Mouse (Mus musculus) left cerebral cortex, adult 18-20 months (tissue): ENCODE measurements around the gene Etv6. TPM values are rescaled to one million over a fixed set of nuclear protein-coding genes. Genes with fewer than 3 reads are reported as not detected.

Experiments
- DNase-seq, 2 experiments: peaks; one replicate each; pipeline ENCODE4 v3.0.0; 2021 to 2022; ENCODE audit warnings: low spot score in 2 of 2, mixed read lengths in 1 of 2
- total RNA-seq, 2 experiments: library from RNA; stranded (reverse); gene quantifications; 2 replicates each; pipeline ENCODE4 v1.2.3; 2021

Gene Etv6
- total RNA-seq, 2 experiments from 2014 or later = 15.3 to 18.6 TPM

DNA sequence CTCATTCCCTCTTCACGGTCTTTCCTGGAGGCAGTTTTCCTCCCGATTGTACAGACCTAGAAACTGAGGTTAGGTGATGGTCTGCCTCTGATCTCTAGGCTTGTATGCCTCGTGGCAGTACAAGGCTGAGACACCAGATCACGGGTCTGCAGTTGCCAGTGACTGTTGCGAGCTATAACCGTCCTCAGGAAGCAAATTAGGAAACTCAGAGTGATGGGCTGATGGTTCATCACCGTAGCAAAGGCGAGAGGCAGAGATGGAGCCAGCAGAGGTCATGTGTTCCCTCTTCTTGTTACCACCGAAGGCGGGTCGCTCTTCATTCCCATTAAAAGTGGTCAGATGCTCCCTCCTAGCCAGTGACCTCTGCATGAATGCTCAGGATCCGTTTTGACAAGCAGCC lies 6.4 kb downstream of the Etv6 start:
- DNase-seq = no peak

DNA sequence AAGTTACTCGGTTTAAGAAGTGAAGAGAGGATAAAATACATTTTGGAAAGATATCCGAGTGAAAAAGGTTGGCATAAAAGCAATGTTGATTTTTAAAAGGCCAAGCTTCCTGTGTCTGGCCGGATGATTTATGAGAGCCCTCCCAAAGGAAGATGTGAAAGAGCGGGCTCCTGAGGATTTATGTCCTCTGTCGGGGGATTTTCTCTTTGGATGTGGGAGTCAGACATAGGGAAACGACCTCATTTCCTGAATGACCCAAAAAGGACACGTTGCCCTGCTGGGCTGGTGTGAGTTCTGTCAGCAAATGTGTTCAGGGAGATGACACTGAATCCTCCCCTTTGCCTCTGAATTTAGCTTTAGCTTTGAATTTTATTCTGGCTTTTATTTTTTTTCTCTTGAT lies 8.0 kb downstream of the Etv6 start:
- DNase-seq = no peak

DNA sequence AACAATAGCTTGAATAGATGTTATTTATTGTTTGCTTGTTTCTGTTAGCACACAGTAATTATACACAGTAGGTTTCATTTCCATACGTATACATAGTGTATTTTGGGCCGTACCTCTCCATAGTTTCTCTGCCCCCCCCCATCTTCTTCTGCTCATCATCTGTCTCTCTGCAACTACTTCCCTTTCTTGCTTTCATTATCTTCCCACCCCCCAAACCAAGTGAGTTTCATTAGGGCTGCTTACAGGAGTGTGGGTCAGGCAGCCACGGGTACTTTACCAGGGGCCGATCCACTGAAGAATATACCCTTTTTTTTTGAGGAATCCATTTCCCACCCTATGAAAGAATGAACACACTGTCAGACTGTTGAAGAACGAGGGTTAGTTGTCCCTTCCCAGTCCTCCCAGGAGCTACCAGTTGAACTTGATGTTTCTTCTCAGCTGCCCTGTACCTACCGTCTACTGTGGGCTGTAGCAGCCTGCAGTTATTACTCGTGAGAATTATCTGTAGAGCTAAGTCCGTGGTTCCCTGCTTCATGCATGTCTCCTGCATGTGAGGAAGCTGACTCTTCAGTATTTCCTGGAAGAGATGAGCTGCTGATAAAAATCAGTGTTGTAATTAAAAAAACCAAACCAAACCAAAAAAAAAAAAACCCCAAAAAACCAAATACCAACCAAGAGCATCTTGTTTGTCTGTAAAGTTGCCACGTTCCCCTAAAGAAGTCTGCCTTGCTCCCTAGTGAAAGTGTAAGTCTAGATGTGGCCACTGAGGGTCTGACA lies 9.8 kb downstream of the Etv6 start:
- DNase-seq = no peak

DNA sequence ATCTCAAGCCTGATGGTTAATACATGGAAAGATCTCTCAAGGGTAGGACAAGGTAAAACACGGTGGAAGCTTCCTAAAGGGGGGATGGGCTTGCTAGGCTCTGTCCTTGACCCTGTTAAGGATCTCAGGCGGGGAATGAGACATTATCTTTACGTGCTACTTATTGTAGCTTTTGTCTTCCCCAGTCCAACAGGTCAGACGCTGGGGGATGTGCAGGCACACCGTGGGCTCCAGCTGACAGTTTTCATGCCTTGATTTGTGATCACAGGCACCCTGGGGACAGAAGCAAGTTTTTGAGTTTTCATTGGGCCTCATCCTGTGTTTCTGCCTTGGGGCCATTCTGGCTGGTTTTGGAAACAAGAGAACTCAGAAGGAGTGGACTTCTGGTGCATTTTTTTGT lies 10.6 kb downstream of the Etv6 start:
- no peak for DNase-seq

DNA sequence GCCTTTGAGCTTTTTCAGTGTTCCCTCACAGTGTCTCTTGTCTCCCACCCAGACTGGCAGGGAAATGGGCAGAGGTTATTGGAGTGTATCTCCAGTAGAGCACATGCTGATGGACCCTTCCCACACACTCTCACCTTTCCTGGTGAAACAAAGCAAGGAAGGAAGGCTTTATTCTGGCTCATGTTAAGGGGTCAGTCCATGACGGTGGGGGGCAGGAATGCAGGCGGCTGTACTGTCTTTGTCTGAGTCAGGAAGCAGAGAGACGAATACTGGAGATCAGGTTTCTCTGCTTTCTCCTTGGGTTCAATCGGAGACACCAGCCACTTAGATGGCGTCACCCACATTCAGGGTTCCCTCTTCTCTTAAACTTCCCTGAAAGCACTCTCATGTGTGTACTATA lies 11.7 kb downstream of the Etv6 start:
- no peak for DNase-seq

DNA sequence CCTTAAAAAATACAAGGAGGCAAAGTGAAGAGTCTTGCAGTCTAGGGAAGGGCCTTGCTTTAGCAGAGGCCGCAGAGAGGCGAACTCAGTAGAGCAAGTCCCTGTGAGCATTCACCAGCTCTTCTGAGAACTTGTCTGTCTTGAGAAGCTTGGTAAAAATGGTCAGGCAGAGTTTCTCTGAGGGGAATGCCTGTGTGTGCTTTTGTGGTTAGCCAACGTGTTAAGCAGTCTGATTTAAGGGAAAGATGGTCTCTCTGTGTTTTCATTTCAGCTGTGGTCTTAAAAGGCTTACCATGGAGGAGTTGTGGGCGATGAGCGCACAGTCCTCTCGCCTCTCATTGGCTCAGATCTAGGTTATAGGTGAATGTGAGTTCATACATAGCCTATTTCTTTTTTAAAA lies 12.5 kb downstream of the Etv6 start:
- no peak for DNase-seq

DNA sequence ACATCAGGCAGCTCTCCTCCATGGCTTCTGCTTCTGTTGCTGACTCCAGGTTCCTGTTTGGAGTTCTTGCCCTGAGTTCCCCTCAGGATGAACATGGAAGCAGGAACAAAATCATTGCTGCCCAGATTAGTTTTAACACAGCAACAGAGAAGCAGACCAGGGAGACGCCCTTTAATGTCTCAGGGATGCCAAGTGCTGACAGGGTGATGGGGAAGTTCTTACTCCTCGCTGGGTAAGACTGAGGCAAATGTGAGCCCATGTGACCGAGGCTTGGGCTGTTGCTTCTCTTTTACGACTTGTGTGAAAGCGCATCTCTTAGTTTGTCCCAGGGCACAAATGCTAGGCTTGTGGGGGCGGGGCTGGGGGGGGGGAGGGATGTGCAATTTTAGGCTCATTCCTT lies 13.5 kb downstream of the Etv6 start:
- no peak for DNase-seq

DNA sequence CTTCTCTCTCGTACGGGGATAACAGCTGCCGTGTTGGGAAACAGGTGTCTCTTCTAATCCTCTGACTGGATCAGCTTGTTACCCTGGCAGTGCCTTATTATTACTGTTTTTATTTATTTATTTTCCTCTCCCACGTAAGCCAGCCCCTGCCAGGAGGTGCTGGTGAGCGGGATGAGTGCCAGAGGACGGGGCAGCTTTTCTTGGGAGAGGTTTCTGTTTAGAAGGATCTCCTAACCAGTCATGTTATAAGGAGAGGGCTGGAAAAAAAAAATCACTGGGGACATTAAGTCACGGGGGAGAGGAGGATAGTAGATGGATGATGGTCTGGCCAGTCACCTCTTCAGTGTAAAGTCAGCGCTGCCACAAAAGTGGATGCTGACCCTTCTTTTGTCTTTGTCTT lies 15.0 kb downstream of the Etv6 start:
- DNase-seq = no peak

DNA sequence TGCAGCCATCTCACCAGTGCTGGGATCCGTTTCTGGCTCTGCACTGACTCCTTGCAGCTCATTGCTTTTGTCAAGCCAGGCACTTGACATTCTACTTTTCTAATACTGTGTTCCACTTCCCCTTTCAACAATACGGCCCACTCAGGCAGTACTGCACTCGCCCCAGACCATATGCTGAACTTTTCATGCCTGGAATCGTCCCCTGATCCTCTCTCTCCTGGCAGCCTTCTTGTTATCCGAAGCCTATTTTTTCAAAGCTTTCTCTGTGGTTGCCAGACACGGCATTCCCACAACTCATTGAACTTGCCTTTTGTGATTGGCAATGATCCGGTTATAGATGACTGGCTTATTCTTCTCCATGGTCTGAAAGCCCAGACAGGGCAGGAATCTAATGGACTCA lies 16.4 kb downstream of the Etv6 start:
- DNase-seq = no peak

DNA sequence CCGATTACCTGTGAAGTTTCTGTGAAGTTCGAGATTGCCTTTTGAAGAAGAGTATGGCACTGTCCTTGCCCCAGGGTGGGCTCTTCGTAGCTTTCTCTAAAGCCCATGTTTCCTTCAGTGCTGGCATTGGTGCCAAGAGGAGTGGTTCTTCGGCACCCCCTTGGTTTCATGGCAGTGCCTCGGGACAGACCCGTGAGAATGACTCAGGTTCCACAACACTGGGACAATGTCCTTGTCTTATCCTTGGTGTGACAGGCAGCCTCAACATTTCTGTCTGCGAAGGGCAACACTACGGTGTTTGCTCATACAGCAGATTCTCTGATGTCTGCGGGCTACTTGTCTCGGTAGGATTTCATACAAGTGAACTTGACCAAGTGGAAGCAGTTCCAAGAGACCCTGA lies 17.6 kb downstream of the Etv6 start:
- DNase-seq = no peak

DNA sequence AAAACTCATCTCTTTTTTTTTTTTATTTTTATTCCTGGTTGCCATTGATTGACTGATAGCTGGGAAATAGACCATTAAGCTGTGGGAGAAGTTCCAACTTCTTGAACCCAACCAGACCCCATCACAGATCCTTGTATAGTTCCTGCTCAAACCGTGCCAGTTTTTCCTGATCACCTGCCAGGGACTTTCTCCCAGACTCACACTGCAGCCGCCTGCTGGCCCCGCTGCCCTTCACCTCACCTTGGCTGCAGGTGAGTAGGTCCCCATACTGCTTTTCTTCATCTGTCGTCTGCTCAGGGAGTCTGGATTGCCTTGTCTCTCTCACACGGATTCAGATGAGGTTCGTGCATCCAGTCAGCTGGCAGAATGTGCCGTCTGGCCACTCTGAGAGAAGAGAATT lies 18.1 kb downstream of the Etv6 start:
- no peak for DNase-seq

DNA sequence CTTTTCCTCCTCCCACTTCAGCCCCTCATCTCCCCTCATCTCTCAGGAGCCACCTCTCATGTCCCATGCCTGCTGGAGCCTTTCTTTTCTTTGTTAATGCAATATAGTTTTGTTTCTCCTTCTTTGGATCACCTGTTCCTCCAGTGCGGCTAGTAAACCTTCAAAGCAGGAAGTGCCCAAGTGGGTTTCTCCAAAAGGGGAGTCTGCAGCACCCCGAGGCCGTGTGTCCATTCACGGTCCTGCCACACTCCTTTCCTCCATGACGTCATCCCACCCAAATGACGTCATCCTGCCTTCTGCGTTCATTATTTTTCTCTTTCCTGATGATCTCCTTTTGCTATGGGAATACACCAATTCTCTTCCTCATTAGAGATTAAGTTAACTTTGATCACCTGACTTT lies 20.1 kb downstream of the Etv6 start:
- no peak for DNase-seq

DNA sequence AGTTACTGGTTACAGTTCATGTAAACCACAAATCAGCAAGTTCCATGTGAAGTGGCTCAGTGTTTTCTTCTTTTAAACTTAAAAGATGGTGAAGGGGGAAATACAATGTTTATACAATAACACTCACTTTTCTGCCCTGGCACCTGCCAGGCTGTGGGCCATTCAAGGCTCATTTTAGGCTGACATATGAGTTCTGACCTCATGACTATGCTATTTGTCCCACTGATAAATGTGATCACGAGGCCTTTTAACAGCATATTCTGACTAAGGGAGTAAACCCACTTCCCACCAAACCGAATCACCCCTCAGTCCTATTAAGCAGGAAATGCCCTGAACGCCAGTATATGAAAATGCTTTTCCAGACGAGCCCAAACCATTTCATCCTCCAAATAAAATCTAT lies 23.0 kb downstream of the Etv6 start:
- DNase-seq = no peak

DNA sequence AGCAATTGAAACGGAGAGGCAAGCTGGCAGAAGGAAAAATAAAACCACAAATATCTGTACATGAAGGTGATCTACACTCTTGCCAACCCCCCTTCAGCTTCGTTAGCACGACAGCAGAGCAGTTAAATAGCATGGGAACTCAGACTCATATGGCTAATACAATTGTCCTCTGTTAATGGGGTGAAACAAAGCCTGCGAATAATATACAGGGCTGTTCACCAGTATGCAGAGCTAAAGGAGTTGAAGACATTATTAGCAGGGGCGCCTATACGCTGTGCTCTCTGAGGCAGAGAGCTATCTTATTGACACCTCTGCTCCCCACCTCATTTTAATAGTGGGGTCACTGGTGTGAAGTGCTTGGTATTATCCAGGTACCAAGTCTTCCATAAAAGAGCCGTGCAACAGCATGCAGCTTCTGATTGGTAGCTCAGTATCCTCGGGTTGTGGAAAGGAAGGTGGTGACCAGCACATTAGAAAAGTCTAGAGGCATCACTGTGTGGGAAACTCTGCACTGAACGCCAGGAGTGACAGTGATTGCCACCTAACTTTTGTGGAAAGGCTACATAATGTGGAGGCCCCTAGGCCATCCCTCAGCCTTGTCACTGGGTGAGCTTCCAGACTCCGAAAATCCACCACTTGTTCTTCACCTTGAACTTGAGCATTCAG lies 23.5 kb downstream of the Etv6 start:
- no peak for DNase-seq

DNA sequence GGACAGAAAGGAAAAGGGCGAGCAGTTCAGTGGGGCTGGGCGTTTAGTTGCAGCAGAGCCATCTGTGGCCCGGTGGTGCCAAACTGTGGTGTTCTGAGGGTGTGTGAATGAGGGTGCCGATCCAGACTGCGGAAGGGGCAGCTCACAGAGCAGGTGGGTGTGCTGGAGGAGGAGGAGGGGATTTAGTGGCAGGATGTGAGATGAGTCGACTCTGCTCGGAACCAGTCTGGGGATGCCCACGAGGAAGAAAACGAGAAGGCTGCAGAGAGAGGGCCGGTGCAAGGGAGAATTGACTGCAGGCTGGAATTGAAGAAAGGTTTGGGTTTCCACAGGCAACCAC lies 24.0 kb downstream of the Etv6 start:
- peak; percentile 56 to 58 for DNase-seq

DNA sequence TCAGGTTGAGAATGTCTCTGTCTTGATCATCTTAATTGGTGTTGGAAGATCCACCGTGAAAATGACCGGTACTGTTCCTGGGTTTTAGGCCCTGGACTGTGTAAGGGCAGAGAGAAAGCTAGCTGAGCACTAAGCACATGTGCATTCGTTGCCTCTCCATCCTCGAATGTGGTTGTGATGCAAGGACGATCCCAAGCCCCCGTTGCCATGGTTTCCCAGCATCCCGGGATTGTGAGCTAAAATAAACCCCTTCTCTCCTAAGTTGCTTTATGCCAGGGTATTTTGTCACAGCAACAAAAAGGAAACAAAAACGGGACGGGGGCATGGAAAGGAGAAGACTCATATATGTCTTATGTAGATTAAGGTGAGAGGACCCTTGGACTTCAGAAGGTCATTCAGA lies 24.5 kb downstream of the Etv6 start:
- no peak for DNase-seq

DNA sequence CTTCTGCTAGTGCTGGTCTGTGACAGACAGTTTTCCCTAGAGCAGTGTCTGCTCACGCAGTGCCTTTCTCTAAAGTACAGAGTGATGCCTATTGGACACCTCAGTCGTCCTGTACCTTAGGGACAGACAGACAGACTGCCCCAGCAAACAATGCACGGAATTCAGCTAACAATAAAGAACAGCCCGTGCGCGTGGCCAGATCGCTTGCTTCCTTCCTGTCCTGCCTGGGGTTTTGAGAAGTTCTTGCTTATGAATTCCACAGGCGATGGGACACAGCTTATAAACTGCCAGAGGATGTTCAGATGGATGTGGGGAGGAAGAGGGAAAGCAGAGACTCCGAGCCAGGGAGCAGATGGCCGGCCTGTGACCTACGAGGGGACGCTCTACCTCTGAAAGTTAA lies 25.3 kb downstream of the Etv6 start:
- DNase-seq = no peak

DNA sequence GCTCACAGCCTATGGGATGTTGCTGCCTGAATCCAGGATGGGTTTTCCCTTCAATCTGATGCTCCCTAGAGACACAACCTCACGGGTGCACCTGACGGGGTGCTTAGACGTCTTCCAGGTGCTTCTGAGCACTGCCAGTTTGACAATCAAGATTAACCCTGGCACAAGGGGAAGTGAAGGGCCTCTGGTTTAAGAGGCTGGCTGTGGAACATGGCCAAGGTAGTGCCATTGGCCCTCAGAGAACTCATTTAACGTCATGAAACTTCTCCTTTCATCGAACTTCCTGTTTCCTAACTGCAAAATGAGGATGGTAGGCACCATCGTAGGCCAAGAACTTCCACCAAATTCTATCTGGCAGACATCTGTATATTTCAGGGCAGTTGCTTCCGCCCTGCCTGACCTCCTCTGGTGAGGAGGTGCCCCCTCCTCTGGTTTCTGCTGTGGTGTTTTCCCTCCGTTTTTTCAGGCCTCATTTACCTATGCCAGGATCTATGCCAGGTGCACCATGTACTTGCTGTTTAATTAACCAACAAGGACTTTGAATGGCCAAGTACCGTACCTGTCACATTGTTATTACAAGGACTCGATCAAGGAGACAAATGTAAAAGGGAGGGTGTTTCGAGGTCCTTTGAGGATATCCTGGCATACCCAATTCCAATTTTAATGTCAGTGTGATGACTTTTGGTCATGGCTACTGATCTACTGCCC lies 29.7 kb downstream of the Etv6 start:
- DNase-seq = no peak

DNA sequence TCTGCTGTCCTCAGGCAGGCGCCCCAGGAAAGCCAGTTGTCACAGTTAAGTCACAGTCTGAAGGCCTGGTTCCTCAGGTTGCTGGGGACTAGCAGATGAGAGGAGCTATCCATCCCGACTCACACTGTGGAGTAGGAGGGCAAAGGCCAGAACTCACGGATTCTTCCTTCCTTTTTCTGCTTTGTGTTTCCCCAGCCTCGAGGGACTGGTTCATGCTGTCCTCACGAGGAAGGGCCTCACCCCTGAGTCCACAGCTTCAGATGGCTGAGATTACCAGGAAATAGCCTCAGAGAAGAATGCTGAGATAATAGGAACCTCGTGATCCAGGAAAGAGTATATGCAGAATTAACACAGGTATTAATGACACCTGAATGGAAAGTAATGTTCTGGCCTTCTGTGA lies 30.6 kb downstream of the Etv6 start:
- DNase-seq = no peak

DNA sequence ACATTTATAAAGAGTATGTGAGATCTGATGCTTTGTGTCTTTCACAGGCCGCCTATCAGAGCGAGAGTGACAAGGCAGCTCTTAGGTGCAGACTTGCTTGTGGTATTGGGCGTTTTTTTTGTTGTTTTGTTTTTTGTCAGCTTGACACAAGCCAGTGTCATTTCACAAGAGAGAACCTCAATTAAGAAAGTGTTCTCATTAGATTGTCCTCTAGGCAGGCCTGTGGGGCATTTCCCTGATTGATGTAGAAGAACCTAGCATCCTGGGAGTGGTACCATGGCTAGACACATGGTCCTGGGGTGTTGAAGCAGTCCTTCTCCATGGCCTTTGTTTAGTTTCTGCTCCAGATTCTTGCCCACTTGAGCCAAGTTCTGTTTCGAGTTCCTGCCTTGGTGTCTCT lies 31.5 kb downstream of the Etv6 start:
- no peak for DNase-seq

DNA sequence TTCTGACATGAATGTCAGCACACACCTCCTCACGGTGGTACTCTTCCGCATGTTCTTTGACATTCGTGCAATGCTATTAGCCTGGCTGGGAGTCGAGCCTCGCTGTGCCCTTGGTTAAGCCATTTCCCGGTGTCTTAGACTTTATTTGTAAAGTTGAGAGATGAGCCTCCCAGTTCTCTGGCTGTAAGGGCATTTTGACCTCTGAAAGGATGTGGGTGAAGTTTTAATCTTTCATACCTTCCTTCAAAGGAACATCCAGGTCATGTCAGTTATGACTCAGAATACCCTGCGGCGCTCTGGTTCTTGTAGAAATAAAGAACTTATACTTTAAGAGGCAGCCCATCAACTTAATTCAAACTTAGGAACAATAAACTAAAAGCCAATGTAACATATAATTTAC lies 32.0 kb downstream of the Etv6 start:
- DNase-seq = no peak

DNA sequence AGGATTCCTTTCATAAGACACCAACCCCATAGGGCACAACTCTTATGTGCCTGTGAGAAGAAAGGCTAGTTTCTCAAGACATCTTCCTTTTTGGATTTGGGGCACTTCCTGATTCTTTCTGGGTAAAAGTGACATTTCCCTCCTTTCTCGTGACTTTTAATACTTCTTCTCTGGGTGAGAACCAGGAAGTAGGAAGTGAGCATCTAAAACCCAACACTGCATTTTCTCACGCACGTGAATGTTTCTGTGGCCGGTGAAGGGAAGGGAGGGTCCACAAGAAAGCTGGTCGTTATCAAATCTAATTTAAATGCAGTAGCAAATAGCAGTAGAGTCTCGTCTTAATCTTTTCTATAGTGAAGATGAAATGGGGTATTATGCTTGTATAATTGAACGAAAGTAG lies 36.9 kb downstream of the Etv6 start:
- no peak for DNase-seq

DNA sequence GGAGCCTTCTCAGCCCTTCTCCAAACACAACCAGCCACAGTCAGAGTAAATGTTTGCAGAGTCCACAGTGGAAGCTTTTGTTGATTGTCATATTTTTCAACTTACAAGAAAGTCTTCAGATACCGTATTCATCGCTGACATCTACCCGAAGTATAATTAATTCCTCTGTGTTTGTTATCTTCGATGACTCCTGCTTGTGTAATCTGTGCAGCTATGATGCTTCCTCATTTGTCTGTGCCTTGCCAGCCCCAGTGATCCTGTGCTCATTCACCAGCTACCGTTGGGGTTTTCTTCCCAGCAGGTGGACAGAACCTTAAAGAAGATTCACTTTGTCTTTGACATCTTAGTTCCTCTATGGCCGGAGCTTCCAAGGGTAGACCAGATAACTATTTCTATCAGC lies 37.4 kb downstream of the Etv6 start:
- no peak for DNase-seq
